Mouse (Mus musculus) telencephalon, adult 2 months (tissue): ENCODE measurements at regions not wholly inside any gene's neighbourhood (a gene's known extent, or its start where the extent isn't known, plus 50 kb on each side); places are given as distances from the start of the nearest gene placed in this dataset.
A peak's percentile ranks its signal among the peaks of the same experiment; 100 is the strongest.

Experiments used
- DNase-seq: peaks from one replicate; pipeline ENCODE4 v3.0.0-alpha.2; 2011; ENCODE audit warnings: low read depth, low spot score

GRCm38 (mm10) chr16:27138384-27138783 lies 146.9 kb upstream of the Gmnc start:
- no peak for DNase-seq

DNA sequence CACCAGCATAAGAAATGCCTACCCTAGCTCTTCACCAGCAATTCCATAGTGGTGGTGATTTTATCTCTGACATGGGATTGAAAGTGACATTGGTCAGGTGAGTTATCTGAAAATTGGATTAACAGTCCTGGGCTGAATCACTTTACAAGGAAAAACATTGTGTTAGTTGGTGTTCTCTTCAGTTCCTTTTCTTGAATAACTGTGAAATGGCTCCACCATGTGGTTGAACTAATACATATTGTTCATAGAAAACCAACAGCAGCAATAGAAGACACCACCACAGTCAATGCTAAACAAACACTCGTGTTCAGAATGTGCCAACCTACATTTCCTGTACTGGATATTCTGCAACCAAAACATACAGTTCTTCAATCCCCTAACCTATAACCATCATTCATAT lies 147.5 kb upstream of the Gmnc start:
- peak; percentile 57 for DNase-seq

- no peak for DNase-seq
Observed at GRCm38 (mm10) chr16:27140037-27140436, 148.6 kb upstream of the Gmnc start.

GRCm38 (mm10) chr16:27155805-27156204 lies 151.5 kb upstream of the Ostn start:
- peak; percentile 44 for DNase-seq

DNA sequence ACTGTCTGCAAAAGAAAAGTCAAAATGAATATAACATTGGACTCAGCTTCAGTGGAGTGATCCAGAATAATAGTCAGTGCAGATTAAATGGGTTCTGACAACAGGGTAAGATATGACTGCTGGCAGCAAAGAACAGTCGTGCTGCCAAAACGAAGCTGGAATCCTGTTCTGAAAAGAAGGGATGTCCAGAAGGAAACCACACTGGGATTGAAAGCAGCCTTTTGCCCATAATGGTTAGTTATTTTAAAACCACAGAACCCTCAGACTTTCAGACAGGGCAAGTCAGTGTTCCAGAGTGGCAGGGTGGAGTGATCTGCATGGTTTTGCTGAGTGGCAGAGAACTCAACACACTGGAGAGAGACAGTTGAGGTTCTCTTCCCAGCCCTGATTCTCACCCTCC lies 111.6 kb upstream of the Ostn start:
- no peak for DNase-seq
